Mouse (Mus musculus) brain, adult 2 months (tissue): ENCODE data around the gene Fgd3.
A peak's percentile ranks its signal among the peaks of the same experiment; 100 is the strongest.

Source experiments
- DNase-seq: peaks from one replicate; pipeline ENCODE4 v3.0.0; 2011; ENCODE audit warnings: low read depth, low spot score

Fgd3 gene

GRCm38 (mm10) chr13:49216808-49217561 lies 103.1 kb downstream of the Fgd3 start:
- no peak for DNase-seq

- DNase-seq: no peak
These were observed 103.9 kb downstream of the Fgd3 start for GRCm38 (mm10) chr13:49216220-49216552.

- peak; percentile 94 for DNase-seq
These were observed 104.4 kb downstream of the Fgd3 start, which contains the start of gene Card19 for GRCm38 (mm10) chr13:49215504-49216219. TSS of gene Card19 (minus strand) at chr13:49216037.

- DNase-seq: no peak
These were observed 105.0 kb downstream of the Fgd3 start for GRCm38 (mm10) chr13:49215128-49215503.

GRCm38 (mm10) chr13:49214454-49214853 lies 105.7 kb downstream of the Fgd3 start:
- DNase-seq: no peak

GRCm38 (mm10) chr13:49213531-49213932 lies 106.6 kb downstream of the Fgd3 start:
- peak; percentile 84 for DNase-seq

GRCm38 (mm10) chr13:49212711-49213500 lies 107.2 kb downstream of the Fgd3 start:
- DNase-seq: no peak
